Mouse (Mus musculus): Measurements from ENCODE around the gene Nxpe4. TPM values are rescaled to one million over a fixed set of nuclear protein-coding genes. Genes with fewer than 3 reads are reported as not detected.

The Nxpe4 gene
- polyA plus RNA-seq, 1 experiment from 2014 or later = 9.3 TPM

Other genes starting within 250 kb of the Nxpe4 start
- gene Nxpe2, start 191.4 kb downstream of the Nxpe4 start, polyA plus RNA-seq (2014; fragmentation: Nextera tagmentation; extraction: Ambion mirVana) = 0.77 and 1.2 TPM in 2 replicates

Measured in neural tube, embryonic 14.5 days (tissue).